Mouse (Mus musculus) liver, embryonic 14.5 days (tissue): ENCODE measurements around the gene Baiap3.
A peak's percentile ranks its signal among the peaks of the same experiment; 100 is the strongest.

ENCODE experiments used
- CTCF ChIP-seq: IDR thresholded peaks from 2 replicates; pipeline ENCODE4 v1.5.1; 2016; ENCODE audit warnings: antibody characterized with exemption, low read depth, control low read depth
- EP300 ChIP-seq: IDR thresholded peaks from 2 replicates; pipeline ENCODE4 v1.6.1; 2016; ENCODE audit warnings: antibody characterized with exemption, low read depth

- TF ChIP-seq EP300 (no peak), CTCF (peak; percentile 39; the same call in 1 of the 2 replicates)
Measured at GRCm38 (mm10) chr17:25243131-25243780, 12.9 kb downstream of the Baiap3 start.
